Mouse (Mus musculus) CH12.LX (cell line): ENCODE results near the gene Gm6096. TPM values are rescaled to one million over a fixed set of nuclear protein-coding genes. Genes with fewer than 3 reads are reported as not detected.

ENCODE experiments used
- DNase-seq: peaks from one replicate; pipeline ENCODE4 v3.0.0-alpha.2; 2013; ENCODE audit errors: extremely low read depth
- H3K27ac ChIP-seq: 2 replicates; pipeline ENCODE4 v1.5.1; 2012; ENCODE audit warnings: low read depth, mild to moderate bottlenecking, control low read depth, moderate library complexity; ENCODE audit not compliant: insufficient read depth
- H3K27me3 ChIP-seq: replicated peaks from 2 replicates; pipeline ENCODE3; 2012; ENCODE audit warnings: inconsistent platforms
- H3K36me3 ChIP-seq, 2 experiments: replicated peaks in 1 of 2; 2 replicates each; pipeline versions ENCODE3 to v1.6.1; 2012; ENCODE audit warnings: inconsistent platforms in 1 of 2, low read length in 1 of 2, mild to moderate bottlenecking in 1 of 2, mixed read lengths in 1 of 2, moderate library complexity in 1 of 2; ENCODE audit not compliant: control insufficient read depth in 1 of 2, insufficient read depth in 1 of 2
- H3K4me1 ChIP-seq, 2 experiments: 2 replicates each; pipeline ENCODE4 v1.6.1; 2012; ENCODE audit warnings: inconsistent platforms in 1 of 2, moderate library complexity in 1 of 2; ENCODE audit not compliant: insufficient read depth in 2 of 2, control insufficient read depth in 1 of 2
- H3K4me2 ChIP-seq: 2 replicates; pipeline ENCODE4 v1.6.1; 2012; ENCODE audit warnings: low read depth, mild to moderate bottlenecking, control low read depth; ENCODE audit not compliant: poor library complexity, insufficient read depth, severe bottlenecking
- H3K4me3 ChIP-seq, 3 experiments: fragments of 150-350 bp in 1 of 3; sonication (generic) in 1 of 3; replicated peaks in 1 of 3; 2 replicates each; pipeline versions ENCODE3 to v1.5.1; 2011 to 2012; ENCODE audit warnings: low read depth in 2 of 3, low read length in 2 of 3, mild to moderate bottlenecking in 2 of 3, moderate library complexity in 2 of 3, control low read depth in 1 of 3, improper control_type of control experiment in 1 of 3, inconsistent platforms in 1 of 3, mixed read lengths in 1 of 3; ENCODE audit not compliant: poor library complexity in 1 of 3
- H3K79me2 ChIP-seq: replicated peaks from 2 replicates; pipeline ENCODE4 v1.6.1; 2012; ENCODE audit warnings: mild to moderate bottlenecking, moderate library complexity; ENCODE audit not compliant: control insufficient read depth, poor library complexity, insufficient read depth, severe bottlenecking; ENCODE audit errors: extremely low read depth
- H3K9ac ChIP-seq: 2 replicates; pipeline ENCODE4 v1.6.1; 2012; ENCODE audit warnings: low read depth, mild to moderate bottlenecking, control low read depth, moderate library complexity; ENCODE audit not compliant: insufficient read depth
- H3K9me3 ChIP-seq: replicated peaks from 2 replicates; pipeline ENCODE3; 2012; ENCODE audit warnings: low read length, inconsistent platforms, mixed read lengths
- BHLHE40 ChIP-seq: IDR thresholded peaks from 2 replicates; pipeline ENCODE4 v1.6.1; 2011; ENCODE audit warnings: mild to moderate bottlenecking, low read depth, low read length, improper control_type of control experiment
- E2F4 ChIP-seq: IDR thresholded peaks from 2 replicates; pipeline ENCODE4 v1.6.1; 2011; ENCODE audit warnings: low read depth, low read length, improper control_type of control experiment; ENCODE audit not compliant: insufficient replicate concordance
- ELF1 ChIP-seq: IDR thresholded peaks from 2 replicates; pipeline ENCODE4 v1.6.1; 2014; ENCODE audit warnings: low read depth, mild to moderate bottlenecking, inconsistent platforms, low read length, improper control_type of control experiment
- ETS1 ChIP-seq: conservative IDR thresholded peaks from 2 replicates; pipeline ENCODE4 v1.6.1; 2012; ENCODE audit warnings: low read depth, mild to moderate bottlenecking, inconsistent platforms, low read length, improper control_type of control experiment, moderate library complexity
- HCFC1 ChIP-seq: IDR thresholded peaks from 2 replicates; pipeline ENCODE4 v1.6.1; 2012; ENCODE audit warnings: low read depth, mild to moderate bottlenecking, inconsistent platforms, low read length, improper control_type of control experiment
- IRF4 ChIP-seq: IDR thresholded peaks from 2 replicates; pipeline ENCODE4 v1.6.1; 2014; ENCODE audit warnings: low read depth, mild to moderate bottlenecking, inconsistent platforms, low read length, improper control_type of control experiment
- JUN ChIP-seq: IDR thresholded peaks from 2 replicates; pipeline ENCODE4 v1.6.1; 2011; ENCODE audit warnings: low read depth, mild to moderate bottlenecking, low read length, improper control_type of control experiment, moderate library complexity; ENCODE audit not compliant: insufficient read depth
- MAFK ChIP-seq: IDR thresholded peaks from 2 replicates; pipeline ENCODE4 v1.6.1; 2011; ENCODE audit warnings: low read length, improper control_type of control experiment; ENCODE audit not compliant: insufficient replicate concordance
- MXI1 ChIP-seq: IDR thresholded peaks from 2 replicates; pipeline ENCODE4 v1.6.1; 2011; ENCODE audit warnings: mild to moderate bottlenecking, low read depth, low read length, improper control_type of control experiment
- MYC ChIP-seq: IDR thresholded peaks from 2 replicates; pipeline ENCODE4 v1.6.1; 2011; ENCODE audit warnings: low read depth, mild to moderate bottlenecking, improper control_type of control experiment, low read length
- NELFE ChIP-seq: IDR thresholded peaks from 2 replicates; pipeline ENCODE4 v1.6.1; 2011; ENCODE audit warnings: low read depth, low read length, improper control_type of control experiment
- POLR2AphosphoS2 ChIP-seq: IDR thresholded peaks from 2 replicates; pipeline ENCODE4 v1.6.1; 2011; ENCODE audit warnings: low read depth, low read length, improper control_type of control experiment
- RAD21 ChIP-seq: IDR thresholded peaks from 2 replicates; pipeline ENCODE4 v1.6.1; 2011; ENCODE audit warnings: low read depth, mild to moderate bottlenecking, low read length, improper control_type of control experiment, moderate library complexity
- SIN3A ChIP-seq: IDR thresholded peaks from 2 replicates; pipeline ENCODE4 v1.6.1; 2012; ENCODE audit warnings: low read length, improper control_type of control experiment, inconsistent platforms
- SMC3 ChIP-seq: IDR thresholded peaks from 2 replicates; pipeline ENCODE4 v1.6.1; 2011; ENCODE audit warnings: low read depth, low read length, improper control_type of control experiment
- TBP ChIP-seq: conservative IDR thresholded peaks from 2 replicates; pipeline ENCODE4 v1.6.1; 2011; ENCODE audit warnings: low read depth, low read length, improper control_type of control experiment
- USF1 ChIP-seq: IDR thresholded peaks from 2 replicates; pipeline ENCODE4 v1.6.1; 2014; ENCODE audit warnings: low read depth, mild to moderate bottlenecking, inconsistent platforms, low read length, improper control_type of control experiment
- ZKSCAN1 ChIP-seq: IDR thresholded peaks from 2 replicates; pipeline ENCODE4 v1.6.1; 2012; ENCODE audit warnings: low read depth, inconsistent platforms, low read length, improper control_type of control experiment, borderline replicate concordance
- dilution Hi-C: fragments of 300-500 bp; cut with MboI; formaldehyde crosslinking; loops from 2 replicates; pipeline ENCODE4 v1.14.3; 2020; ENCODE audit warnings: low sequenced_read_pairs; ENCODE audit not compliant: extremely low pct_unique_long_range_greater_than_20kb, extremely low pct_ligation_motif_present
- in situ Hi-C: fragments of 300-500 bp; cut with MboI; formaldehyde crosslinking; loops from 3 replicates; pipeline ENCODE4 v1.14.3; 2019; ENCODE audit warnings: low sequenced_read_pairs, low pct_ligation_motif_present, low pct_unique_long_range_greater_than_20kb, mixed read lengths
- polyA plus RNA-seq: library from polyadenylated mRNA; unstranded; fragments of >175 nt; gene quantifications from 2 replicates; pipeline ENCODE4 v1.2.1, GENCODE M21; 2012; ENCODE audit warnings: low read depth; ENCODE audit not compliant: insufficient read length
- total RNA-seq, 2 experiments: library from RNA; depleted of rRNA; stranded (reverse); fragments of 300-350 nt in 1 of 2; fragments of >200 nt in 1 of 2; gene quantifications; 2 replicates each; pipeline ENCODE4 v1.2.3; 2012 to 2014

Gm6096 gene
- total and polyA plus RNA-seq, 3 experiments: not detected

DNA sequence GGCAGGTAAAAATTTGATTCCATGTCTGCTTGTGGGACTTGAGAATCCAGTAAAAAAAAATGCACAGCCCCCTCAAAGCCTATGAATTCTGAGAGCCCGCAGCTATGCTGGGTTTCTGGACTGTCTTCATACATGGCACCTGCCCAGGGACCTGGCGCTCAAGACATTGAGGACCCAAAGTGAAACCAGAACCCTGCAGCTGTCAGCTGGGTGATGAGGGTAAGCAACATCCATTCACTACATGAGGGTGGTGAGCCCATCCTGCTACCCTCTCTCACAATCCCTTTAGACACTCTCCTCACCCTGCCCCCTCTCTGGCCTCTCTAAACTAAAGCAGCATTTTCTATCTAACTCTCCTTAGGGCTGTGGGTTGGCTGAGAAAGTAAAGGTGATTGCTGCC lies 26.8 kb downstream of the Gm6096 start:
- in situ Hi-C loops: no loop called here

GRCm38 (mm10) chr7:34290450-34291151 lies 39.8 kb downstream of the Gm6096 start:
- Histone ChIP-seq H3K79me2 (no peaks in the 10 kb centered on the region; the same call in 1 of the 2 replicates), H3K27ac (no peak overlapping the region), H3K36me3 (peaks cover 0 to 8% of the 10 kb centered on the region in 2 experiments), H3K27me3 (no peaks in the 10 kb centered on the region), H3K4me1 (peaks cover 2 to 13% of the 10 kb centered on the region in 2 experiments; a peak in 2 of 4 replicates), H3K9me3 (no peaks in the 10 kb centered on the region), H3K4me2 (no peak overlapping the region), H3K9ac (no peak overlapping the region), H3K4me3 (no peak overlapping the region)
- TF ChIP-seq IRF4: no peak
- no peak for TF ChIP-seq POLR2AphosphoS2
- TF ChIP-seq SMC3: no peak
- no peak for TF ChIP-seq JUN
- TF ChIP-seq USF1: no peak
- TF ChIP-seq RAD21: no peak
- TF ChIP-seq HCFC1: no peak
- no peak for TF ChIP-seq E2F4
- no peak for TF ChIP-seq TBP
- TF ChIP-seq SIN3A: no peak
- no peak for TF ChIP-seq NELFE
- TF ChIP-seq MAFK: no peak
- no peak for TF ChIP-seq ZKSCAN1
- TF ChIP-seq ETS1: no peak
- TF ChIP-seq MXI1: no peak
- no peak for TF ChIP-seq BHLHE40
- TF ChIP-seq ELF1: no peak
- TF ChIP-seq MYC: no peak
- DNase-seq: no peak
- in situ Hi-C loops: no loop called here
- dilution Hi-C loops: no loop called here

More for the DNA sequence above, 26.8 kb downstream of the Gm6096 start:
- Histone ChIP-seq H3K9me3 (no peaks in the 10 kb centered on the region), H3K4me3 (no peak overlapping the region), H3K79me2 (0 out of 2 replicates have a peak, but pooled peaks cover 2% of the 10 kb centered on the region), H3K36me3 (peaks cover 0 to 27% of the 10 kb centered on the region in 2 experiments), H3K4me1 (peaks cover 4 to 20% of the 10 kb centered on the region in 2 experiments; a peak in 3 of 4 replicates), H3K4me2 (no peak overlapping the region), H3K27ac (no peak overlapping the region), H3K27me3 (no peaks in the 10 kb centered on the region), H3K9ac (no peak overlapping the region)
- no peak for DNase-seq
- dilution Hi-C loops: no loop called here
- TF ChIP-seq POLR2AphosphoS2 (no peak), HCFC1 (no peak), SMC3 (no peak), USF1 (no peak), TBP (no peak)
